Mouse (Mus musculus): ENCODE measurements around the gene Fignl2.
A peak's percentile ranks its signal among the peaks of the same experiment; 100 is the strongest.

The Fignl2 gene

GRCm38 (mm10) chr15:101068029-101068428 lies 10.3 kb downstream of the Fignl2 start:
- no peak for DNase-seq (ENCODE audit: low read depth, low spot score)

DNA sequence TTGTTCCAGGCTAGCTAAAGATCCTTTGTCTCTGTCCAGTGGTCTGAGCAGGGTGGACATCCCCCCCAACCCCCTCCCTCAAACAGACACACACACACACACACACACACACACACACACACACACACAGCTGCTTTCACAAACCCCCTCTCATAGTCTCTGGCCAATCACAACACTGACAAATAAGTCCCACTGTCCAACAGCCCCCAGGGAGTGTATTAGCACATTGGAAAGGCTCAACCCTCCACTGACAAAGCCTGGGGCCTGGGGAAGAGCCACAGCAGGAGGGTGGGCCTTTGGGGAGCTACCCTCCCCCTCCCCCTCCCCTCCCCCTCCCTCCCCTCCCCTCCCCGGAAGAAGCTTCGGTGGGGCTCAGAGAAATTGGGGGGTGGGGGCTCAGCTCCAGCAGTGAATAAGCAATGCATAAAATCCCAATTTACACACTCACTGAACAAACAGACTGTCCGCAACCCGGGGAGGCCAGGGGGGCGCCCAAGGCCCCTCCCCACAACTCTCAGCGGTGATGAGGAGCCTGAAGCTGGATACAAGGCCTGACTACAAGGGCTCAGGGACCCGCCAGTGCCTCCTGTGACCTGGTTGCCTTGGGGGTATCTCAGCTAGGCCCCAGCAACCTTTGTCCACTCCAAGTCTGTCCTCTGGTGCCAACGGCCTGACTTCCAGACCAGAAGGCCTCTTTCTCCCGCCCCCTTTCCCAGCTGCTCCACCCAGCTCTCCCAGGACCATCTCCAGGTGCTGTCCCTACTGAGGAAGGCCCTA lies 11.3 kb downstream of the Fignl2 start:
- DNase-seq (ENCODE audit: low read depth, low spot score), result no peak

GRCm38 (mm10) chr15:101066364-101066847 lies 12.0 kb downstream of the Fignl2 start:
- DNase-seq (ENCODE audit: low read depth, low spot score), result no peak

DNA sequence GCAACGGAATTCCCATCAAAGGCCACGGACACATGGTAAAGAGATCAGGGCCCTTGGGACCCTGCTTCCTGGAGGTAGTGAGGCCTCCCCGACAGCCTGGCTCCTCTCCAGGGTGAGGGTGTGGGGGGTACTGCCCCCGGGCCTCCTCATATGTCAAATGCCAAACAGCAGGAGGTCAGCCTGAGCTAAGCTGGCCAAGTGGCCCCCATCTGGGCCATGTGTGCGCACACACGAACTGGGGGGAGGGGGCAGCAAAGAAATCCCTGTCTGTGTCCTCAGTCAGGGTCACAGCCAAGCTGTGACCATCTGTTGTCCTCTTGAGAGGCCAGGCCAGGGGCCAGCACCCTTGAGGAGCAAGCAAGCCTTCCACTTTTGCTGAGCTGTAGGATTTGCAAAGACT lies 13.3 kb downstream of the Fignl2 start:
- DNase-seq (ENCODE audit: low read depth, low spot score), result no peak

DNA sequence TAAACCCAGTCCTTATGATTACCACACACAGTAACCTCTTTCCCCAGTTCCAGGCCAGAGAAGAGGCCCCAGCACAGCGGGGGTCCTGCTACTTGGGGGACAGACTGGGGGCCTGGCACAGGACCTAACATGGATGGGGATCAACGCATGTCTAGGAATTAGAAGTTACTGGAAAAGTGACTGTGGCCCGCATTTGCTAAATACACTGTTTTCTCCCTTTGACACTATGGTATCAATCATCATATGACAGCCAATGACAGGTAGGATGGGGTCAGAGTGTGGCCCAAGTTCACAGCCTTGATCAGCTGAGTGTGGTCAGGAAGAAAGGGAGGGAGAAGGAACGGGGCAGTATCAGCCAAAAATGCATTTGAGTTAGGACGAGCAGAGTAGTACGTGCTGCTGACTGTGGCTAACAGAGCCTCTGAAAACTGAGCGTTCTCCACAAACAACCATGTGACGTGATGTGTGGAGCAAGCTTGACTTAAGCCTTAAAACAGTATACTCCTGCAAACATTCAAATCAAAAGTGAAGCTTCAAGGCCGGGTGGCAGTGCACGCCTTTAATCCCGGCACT lies 18.0 kb downstream of the Fignl2 start:
- no peak for DNase-seq (ENCODE audit: low read depth, low spot score)

DNA sequence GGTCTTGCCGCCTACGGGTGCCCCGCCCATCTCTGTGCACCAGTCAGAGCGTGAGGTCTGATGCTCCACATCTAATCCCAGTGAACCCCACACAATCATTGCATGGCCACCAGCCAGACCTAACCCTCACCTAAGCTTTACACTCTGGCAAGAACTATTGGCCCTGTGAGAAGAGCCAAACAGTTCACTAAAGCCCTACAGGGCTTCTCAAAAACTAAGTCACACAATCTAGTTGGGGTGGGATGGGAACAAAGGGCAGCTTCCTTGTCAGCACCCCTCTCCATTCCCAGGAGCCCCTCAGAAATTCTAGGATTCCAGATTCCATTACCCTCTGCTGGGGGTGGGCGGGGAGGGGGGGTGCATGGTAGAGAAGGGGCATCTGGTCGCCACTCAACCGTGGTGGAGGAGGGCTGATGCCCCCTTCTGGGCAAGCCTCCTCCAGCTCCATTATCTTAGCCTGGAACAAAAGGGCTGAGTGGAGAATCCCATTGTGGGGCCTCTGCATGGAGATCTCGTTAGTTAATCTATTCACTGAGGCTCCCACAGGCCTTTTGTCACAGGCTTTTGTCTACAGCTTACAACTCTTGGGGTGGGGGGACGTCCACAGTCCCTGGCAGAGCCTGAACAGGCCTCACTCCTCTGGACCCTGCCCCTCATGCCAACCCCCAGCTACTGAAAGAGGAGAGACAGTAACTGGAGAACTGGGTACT lies 18.6 kb downstream of the Fignl2 start:
- no peak for DNase-seq (ENCODE audit: low read depth, low spot score)

DNA sequence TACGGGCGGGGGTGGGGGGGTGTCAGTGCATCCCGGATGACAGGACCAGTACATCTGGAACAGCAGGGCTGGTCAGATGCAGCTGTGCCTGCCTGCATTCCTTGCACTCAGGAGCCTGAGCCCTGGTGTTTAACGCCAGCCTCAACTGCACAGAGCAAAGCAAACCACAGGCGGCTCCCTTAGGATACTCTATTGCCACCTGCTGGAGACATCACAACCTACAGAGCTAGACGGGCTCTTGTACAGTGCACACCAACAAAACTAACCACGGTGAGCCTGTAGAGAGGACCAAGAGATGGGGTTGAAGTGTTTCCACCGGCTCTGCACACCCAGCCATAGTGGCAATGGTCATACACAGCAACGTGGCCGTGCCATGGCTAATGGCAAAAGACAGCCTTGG lies 22.1 kb downstream of the Fignl2 start:
- peak; percentile 87 for DNase-seq (ENCODE audit: low read depth, low spot score)

DNA sequence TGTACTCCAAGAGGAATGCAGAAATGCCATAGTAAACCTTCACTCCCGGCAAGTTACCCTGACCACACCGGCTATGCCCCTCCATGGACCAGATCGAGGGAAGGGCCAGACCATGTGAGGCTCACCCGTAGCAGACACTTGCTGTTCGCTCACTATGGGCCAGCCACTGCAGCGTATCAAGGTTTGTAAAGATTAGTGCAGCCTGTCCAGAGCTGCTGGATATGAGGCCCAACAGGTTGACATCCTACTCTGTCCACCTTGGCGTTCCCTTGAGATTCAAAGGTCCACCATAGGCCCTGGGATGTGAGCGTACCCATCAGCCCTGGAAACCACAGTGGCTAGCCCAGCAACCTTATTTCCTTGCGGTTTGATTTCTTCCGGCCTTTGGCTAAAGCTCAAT lies 23.8 kb downstream of the Fignl2 start:
- no peak for DNase-seq (ENCODE audit: low read depth, low spot score)

DNA sequence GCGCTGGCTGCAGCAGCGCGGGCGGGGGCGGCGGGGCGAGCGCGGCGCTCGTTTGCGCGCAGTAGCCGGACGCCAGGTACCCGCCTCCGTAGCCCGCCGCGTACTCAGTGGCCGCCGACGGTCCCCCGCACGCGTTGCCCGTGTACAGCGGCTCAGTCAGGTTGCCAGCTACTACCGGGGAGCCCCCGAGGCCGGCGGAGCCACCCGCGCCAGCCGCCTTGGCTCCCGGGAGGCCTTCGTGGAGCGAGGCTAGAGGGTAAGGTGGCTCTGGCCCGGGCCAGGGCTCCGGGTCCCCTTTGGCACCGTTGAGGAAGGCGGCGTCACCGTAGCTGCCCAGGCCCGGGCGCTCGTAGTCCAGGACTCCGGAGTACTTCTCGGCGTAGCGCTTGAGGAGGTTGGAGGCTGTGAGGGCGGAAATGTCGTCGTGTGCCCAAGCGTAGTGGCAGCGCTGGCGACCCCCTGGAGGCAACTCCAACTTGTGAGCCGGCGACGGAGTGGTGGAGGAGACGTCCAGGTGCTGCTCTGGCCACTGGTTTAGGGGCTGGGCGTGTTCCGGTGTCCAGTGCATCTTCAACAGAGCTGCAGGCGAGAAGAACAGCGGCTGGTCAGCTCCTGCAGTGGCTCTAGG lies 24.4 kb downstream of the Fignl2 start:
- peak; percentile 52 for DNase-seq (ENCODE audit: low read depth, low spot score)

DNA sequence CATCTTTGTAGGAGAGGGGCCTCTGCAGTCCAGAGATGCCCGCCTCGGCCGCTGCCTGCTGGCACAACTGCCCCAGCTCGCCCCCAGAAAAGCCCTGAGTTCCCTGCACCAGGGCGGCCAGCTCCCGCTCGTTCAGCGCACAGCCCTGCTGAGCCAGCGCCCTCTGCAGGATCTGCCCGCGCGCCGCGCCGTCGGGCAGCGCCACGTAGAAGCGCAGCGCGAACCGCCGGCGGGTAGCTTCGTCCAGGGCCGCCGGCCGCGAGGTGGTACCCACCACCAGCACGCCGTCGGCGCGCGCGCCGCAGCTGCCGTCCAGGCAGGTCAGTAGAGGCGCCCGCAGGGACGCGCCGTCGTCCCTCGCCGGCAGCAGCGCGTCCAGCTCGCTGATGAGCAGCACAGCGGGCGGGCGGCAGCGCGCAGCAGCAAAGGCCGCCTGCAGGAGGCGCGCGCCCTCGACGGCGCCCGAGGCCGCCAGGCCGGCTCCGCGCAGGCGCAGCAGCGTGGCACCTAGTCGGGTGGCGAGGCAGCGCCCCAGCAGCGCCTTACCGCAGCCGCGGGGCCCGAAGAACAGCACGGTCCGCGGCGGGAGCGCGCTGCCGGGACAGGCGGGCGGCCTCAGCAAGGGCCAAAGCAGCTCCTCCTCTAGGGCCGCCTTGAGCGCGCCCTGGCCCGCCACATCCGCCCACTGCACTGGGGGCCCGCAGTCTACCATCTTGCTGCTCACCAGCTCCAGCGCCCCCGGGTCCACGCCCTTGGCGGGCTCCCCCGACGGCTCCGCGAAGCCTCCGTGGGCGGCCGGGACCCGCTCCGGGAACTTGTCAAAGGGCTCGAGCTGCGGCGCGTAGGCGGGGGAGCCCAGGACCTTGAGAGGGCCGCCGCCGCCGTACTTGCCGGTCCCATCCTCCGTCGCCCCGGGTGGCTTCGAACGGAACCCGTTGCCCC lies 25.5 kb downstream of the Fignl2 start:
- DNase-seq (ENCODE audit: low read depth, low spot score), result peak; percentile 89

- no peak for DNase-seq (ENCODE audit: low read depth, low spot score)
Measured at GRCm38 (mm10) chr15:101051869-101052268, 26.5 kb downstream of the Fignl2 start.

- DNase-seq (ENCODE audit: low read depth, low spot score), result peak; percentile 67
Measured at GRCm38 (mm10) chr15:101048338-101048896, 29.9 kb downstream of the Fignl2 start.

DNA sequence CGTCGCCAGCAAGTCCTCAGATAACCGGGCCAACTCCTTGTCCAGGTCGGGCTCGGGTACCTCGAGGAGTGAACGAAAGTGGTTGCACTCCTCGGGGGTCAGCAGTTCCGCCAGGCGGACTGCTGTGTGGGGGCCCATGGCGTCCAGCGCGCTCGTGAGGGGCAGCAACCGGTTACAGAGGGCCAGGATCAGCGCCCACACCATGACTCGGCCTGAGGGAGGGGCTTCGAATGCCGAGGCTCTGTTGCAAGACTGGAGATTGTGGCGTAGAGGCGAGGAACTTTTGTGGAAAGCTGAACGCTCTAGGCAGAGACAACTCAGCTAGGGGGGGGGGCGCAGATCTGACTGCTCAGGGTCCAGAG lies 31.2 kb downstream of the Fignl2 start, which contains the start of gene Gm47841:
Gene Gm47841, minus strand, starts transcription at position 204 of the 362 bp plus-strand sequence.
- DNase-seq (ENCODE audit: low read depth, low spot score), result peak; percentile 30

- DNase-seq (ENCODE audit: low read depth, low spot score), result peak; percentile 64
Measured at GRCm38 (mm10) chr15:101046527-101047193, 31.7 kb downstream of the Fignl2 start.

DNA sequence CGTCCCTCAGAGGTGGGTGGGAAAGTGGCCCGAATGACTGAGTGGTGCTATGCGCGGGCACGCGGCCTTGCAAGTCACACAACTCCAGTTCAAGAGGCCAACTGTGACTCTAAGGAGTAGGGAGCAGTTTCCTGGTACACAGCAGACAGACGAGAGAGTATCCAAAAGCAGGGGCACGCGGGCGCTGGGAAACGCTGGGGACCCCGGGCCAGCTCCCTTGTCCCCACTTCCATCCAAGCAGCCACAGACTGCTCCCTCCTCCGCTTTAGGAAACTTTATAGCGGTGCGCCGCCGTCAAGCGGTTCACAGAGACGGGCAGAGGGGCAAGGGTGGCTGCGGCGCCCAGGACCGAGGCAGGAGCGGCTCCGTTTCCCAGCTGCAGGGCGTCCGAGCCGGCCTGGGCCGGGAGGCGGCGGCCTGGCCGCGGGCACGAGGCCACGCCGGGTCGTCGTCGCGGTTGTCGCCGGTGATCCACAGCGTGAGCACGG lies 32.3 kb downstream of the Fignl2 start:
- DNase-seq (ENCODE audit: low read depth, low spot score), result peak; percentile 59

DNA sequence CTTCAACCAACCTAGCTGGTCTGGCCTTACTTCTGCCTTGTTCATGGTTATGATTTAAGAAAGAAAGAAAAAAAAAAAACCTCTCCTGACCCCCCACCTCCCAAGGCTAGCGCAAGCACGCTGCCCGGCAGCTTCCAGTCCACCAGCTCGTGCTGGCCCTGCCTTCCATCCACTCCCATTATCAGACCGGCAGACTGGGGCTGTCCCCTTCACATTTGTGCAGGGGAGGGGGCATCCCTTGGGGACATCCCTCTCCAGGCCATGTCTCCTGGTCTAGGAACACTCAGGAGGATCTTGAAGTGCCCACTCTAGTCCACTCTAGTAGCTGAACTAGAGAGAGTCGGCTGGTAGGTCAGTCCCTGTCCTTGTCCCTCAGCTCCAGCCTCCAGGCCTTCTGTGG lies 33.8 kb downstream of the Fignl2 start:
- no peak for DNase-seq (ENCODE audit: low read depth, low spot score)

GRCm38 (mm10) chr15:101042613-101043012 lies 35.8 kb downstream of the Fignl2 start:
- peak; percentile 83 for DNase-seq (ENCODE audit: low read depth, low spot score)

GRCm38 (mm10) chr15:101041966-101042365 lies 36.4 kb downstream of the Fignl2 start:
- no peak for DNase-seq (ENCODE audit: low read depth, low spot score)

- peak; percentile 83 for DNase-seq (ENCODE audit: low read depth, low spot score)
Measured at GRCm38 (mm10) chr15:101039651-101040050, 38.7 kb downstream of the Fignl2 start.

DNA sequence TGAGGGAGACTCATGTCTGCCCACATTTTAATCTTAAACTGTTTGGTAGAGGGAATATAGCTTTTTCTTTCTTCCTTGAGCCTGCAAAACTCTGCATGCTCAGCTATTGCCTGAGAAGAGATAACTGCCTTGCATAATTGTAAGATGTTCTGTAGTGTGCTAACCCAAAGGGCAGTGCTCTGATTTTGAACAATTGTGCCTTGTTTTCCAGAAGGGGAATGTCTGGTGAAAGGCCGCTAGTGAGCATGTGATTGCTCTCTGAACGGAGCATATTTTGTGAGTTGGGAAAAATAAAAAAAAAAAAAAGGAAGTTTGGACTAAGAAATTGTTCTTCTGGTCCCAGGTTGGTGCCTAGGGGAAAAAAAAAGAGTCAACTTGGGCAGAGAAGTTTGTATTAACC lies 49.4 kb downstream of the Fignl2 start:
- no peak for DNase-seq (ENCODE audit: low read depth, low spot score)
